Mouse (Mus musculus): Measurements from ENCODE around the gene Cep170b. TPM values are rescaled to one million over a fixed set of nuclear protein-coding genes. Genes with fewer than 3 reads are reported as not detected.

Cep170b gene
- polyA plus RNA-seq, 1 experiment from 2014 or later = 48.8 TPM

DNA sequence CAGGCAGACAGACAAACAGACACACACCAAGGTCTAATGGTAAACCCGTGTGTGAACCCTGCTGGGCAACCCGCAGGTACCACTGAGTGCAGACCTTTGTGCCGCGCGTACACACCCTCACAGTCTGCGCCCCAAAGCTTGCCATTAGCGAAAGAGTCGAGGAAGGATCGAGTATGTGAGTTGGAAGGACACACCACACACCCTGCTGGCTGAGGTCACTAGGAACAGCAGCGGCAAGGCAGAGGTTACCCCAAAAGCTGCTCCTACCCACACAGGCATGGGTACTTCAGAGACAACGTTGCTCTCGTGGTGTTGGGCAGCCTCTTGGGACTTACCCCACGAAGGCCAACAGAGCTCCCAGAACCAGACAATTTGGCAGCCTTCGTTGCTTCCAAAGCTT lies 52.1 kb downstream of the Cep170b start:
- ATAC-seq (ENCODE audit: low FRiP score, low read depth) = no peak

GRCm38 (mm10) chr12:112773366-112773765 lies 53.1 kb downstream of the Cep170b start:
- no peak for ATAC-seq (ENCODE audit: low FRiP score, low read depth)
- Histone ChIP-seq H3K4me3 (no peak overlapping the region), H3K27ac (replicated peaks) (no peak overlapping the region), H3K4me2 (no peak overlapping the region), H3K36me3 (no peaks in the 10 kb centered on the region), H3K27me3 (no peaks in the 10 kb centered on the region), H3K9me3 (no peaks in the 10 kb centered on the region), H3K4me1 (replicated peaks) (no peaks in the 10 kb centered on the region), H3K9ac (no peak overlapping the region)
- 51% methylated on average over 9 of the region's 9 CpGs for WGBS

More for the DNA sequence above, 52.1 kb downstream of the Cep170b start:
- WGBS = 88% methylated on average over 14 of the region's 14 CpGs
- no peaks in the 10 kb centered on the region for H3K27me3 ChIP-seq
- H3K4me2 ChIP-seq = no peak overlapping the region
- no peak overlapping the region for H3K9ac ChIP-seq
- no peaks in the 10 kb centered on the region for H3K36me3 ChIP-seq
- no peaks in the 10 kb centered on the region for H3K9me3 ChIP-seq
- H3K27ac ChIP-seq (replicated peaks) = no peak overlapping the region
- no peak overlapping the region for H3K4me3 ChIP-seq
- no peaks in the 10 kb centered on the region for H3K4me1 ChIP-seq (replicated peaks)

- H3K27me3 ChIP-seq = no peaks in the 10 kb centered on the region
- no peaks in the 10 kb centered on the region for H3K4me1 ChIP-seq (replicated peaks)
- no peak overlapping the region for H3K9ac ChIP-seq
- H3K9me3 ChIP-seq = no peaks in the 10 kb centered on the region
- WGBS = 84% methylated on average over 6 of the region's 6 CpGs
- H3K4me3 ChIP-seq = no peak overlapping the region
- no peak for ATAC-seq (ENCODE audit: low FRiP score, low read depth)
- no peak overlapping the region for H3K27ac ChIP-seq (replicated peaks)
- no peak overlapping the region for H3K4me2 ChIP-seq
- no peaks in the 10 kb centered on the region for H3K36me3 ChIP-seq
Measured at GRCm38 (mm10) chr12:112774026-112774425, 53.8 kb downstream of the Cep170b start.

GRCm38 (mm10) chr12:112774481-112774880 lies 54.2 kb downstream of the Cep170b start:
- WGBS = 96% methylated on average over 10 of the region's 10 CpGs
- no peak overlapping the region for H3K4me2 ChIP-seq
- H3K27ac ChIP-seq (replicated peaks) = no peak overlapping the region
- H3K9ac ChIP-seq = no peak overlapping the region
- ATAC-seq (ENCODE audit: low FRiP score, low read depth) = no peak
- H3K9me3 ChIP-seq = no peaks in the 10 kb centered on the region
- no peaks in the 10 kb centered on the region for H3K36me3 ChIP-seq
- no peaks in the 10 kb centered on the region for H3K27me3 ChIP-seq
- H3K4me1 ChIP-seq (replicated peaks) = no peaks in the 10 kb centered on the region
- no peak overlapping the region for H3K4me3 ChIP-seq

- Histone ChIP-seq H3K9ac (no peak overlapping the region), H3K4me3 (no peak overlapping the region), H3K4me2 (no peak overlapping the region), H3K9me3 (no peaks in the 10 kb centered on the region), H3K27ac (replicated peaks) (no peak overlapping the region), H3K27me3 (no peaks in the 10 kb centered on the region), H3K36me3 (no peaks in the 10 kb centered on the region), H3K4me1 (replicated peaks) (peaks cover 6% of the 10 kb centered on the region; the same call in 1 of the 2 replicates)
- WGBS = 78% methylated on average over 8 of the region's 8 CpGs
- no peak for ATAC-seq (ENCODE audit: low FRiP score, low read depth)
Measured at GRCm38 (mm10) chr12:112791026-112791425, 70.8 kb downstream of the Cep170b start.

DNA sequence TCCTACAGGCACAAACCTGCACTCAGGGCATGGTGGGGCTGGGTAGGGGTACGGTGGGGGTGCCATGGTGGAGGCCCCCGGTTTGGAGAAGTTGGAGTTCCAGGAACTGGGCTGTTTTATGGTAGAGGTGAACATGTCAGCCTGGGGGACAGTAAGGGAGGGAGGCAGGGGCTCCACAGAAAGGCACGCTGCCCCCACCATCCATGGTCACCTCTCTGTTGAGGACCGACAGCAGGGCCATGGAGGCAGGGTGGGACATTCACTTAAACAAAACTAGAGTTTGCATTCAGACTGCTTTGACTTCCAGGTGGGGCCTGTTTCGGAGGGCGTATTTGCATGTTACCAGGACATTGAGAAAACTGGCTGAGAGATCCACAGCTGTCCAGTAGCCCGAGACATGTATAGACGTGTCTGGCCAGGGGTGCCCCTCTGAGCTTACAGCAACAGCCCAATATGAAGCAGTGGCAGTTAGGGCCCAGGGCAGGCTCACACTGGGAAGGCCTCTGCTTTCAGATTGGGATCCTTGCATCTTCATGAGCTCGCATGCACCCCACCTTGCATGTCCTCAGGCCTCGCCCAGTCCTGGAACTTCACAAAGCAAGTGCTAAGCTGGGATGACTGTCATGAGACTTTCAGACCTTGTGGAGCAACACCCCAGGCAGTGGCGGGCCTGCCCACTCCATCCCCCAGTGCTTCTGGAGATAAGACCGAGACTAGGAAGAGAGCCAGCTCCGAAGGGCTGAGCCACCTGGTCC lies 73.5 kb downstream of the Cep170b start:
- WGBS = 77% methylated on average over 13 of the region's 13 CpGs

GRCm38 (mm10) chr12:112794356-112794816 lies 74.1 kb downstream of the Cep170b start:
- no peak overlapping the region for H3K4me3 ChIP-seq
- H3K4me2 ChIP-seq = no peak overlapping the region
- H3K27me3 ChIP-seq = no peaks in the 10 kb centered on the region
- H3K36me3 ChIP-seq = no peaks in the 10 kb centered on the region
- no peak overlapping the region for H3K27ac ChIP-seq (replicated peaks)
- peaks cover 16% of the 10 kb centered on the region for H3K4me1 ChIP-seq (replicated peaks)
- no peaks in the 10 kb centered on the region for H3K9me3 ChIP-seq
- no peak overlapping the region for H3K9ac ChIP-seq
- ATAC-seq (ENCODE audit: low FRiP score, low read depth) = no peak
- WGBS = 32% methylated on average over 7 of the region's 7 CpGs

More for the DNA sequence above, 73.5 kb downstream of the Cep170b start:
- no peak overlapping the region for H3K4me2 ChIP-seq
- H3K36me3 ChIP-seq = no peaks in the 10 kb centered on the region
- H3K27me3 ChIP-seq = no peaks in the 10 kb centered on the region
- no peak overlapping the region for H3K27ac ChIP-seq (replicated peaks)
- peaks cover 16% of the 10 kb centered on the region for H3K4me1 ChIP-seq (replicated peaks)
- no peak for ATAC-seq (ENCODE audit: low FRiP score, low read depth)
- no peaks in the 10 kb centered on the region for H3K9me3 ChIP-seq
- H3K4me3 ChIP-seq = no peak overlapping the region
- no peak overlapping the region for H3K9ac ChIP-seq

- no peak overlapping the region for H3K9ac ChIP-seq
Measured at GRCm38 (mm10) chr12:112794998-112795397, 74.7 kb downstream of the Cep170b start.

GRCm38 (mm10) chr12:112795466-112796104 lies 75.3 kb downstream of the Cep170b start:
- Histone ChIP-seq H3K36me3 (no peaks in the 10 kb centered on the region), H3K9me3 (no peaks in the 10 kb centered on the region), H3K4me1 (replicated peaks) (peaks cover 16% of the 10 kb centered on the region), H3K27me3 (peaks cover 4% of the 10 kb centered on the region; the same call in 1 of the 2 replicates), H3K4me2 (no peak overlapping the region), H3K27ac (replicated peaks) (no peak overlapping the region), H3K4me3 (no peak overlapping the region), H3K9ac (no peak overlapping the region)
- 69% methylated on average over 18 of the region's 18 CpGs for WGBS
- ATAC-seq (ENCODE audit: low FRiP score, low read depth) = no peak

More at GRCm38 (mm10) chr12:112794998-112795397, 74.7 kb downstream of the Cep170b start:
- Histone ChIP-seq H3K4me2 (no peak overlapping the region), H3K4me3 (no peak overlapping the region), H3K4me1 (replicated peaks) (peaks cover 16% of the 10 kb centered on the region), H3K9me3 (no peaks in the 10 kb centered on the region), H3K36me3 (no peaks in the 10 kb centered on the region), H3K27ac (replicated peaks) (no peak overlapping the region), H3K27me3 (no peaks in the 10 kb centered on the region)
- 91% methylated on average over 5 of the region's 5 CpGs for WGBS
- no peak for ATAC-seq (ENCODE audit: low FRiP score, low read depth)

Small RNA genes within 50 kb of the gene (microRNA-seq; reads per million reads assigned to microRNA genes)
- 1.1 reads per million for gene Mir6940

Other genes starting within 250 kb of the Cep170b start
- 0.09 and 0.18 TPM in 2 replicates for gene A530016L24Rik, start 231.0 kb upstream of the Cep170b start, polyA plus RNA-seq (2015; fragmentation: Nextera tagmentation; extraction: Ambion mirVana)
- 78.4 and 84.4 TPM in 2 replicates for gene Tmem179, start 203.7 kb upstream of the Cep170b start, polyA plus RNA-seq (2015; fragmentation: Nextera tagmentation; extraction: Ambion mirVana)
- gene Inf2, start 131.7 kb upstream of the Cep170b start, polyA plus RNA-seq (2015; fragmentation: Nextera tagmentation; extraction: Ambion mirVana) = 0.89 and 1.0 TPM in 2 replicates
- 5.8 and 6.3 TPM in 2 replicates for gene Adssl1, start 100.4 kb upstream of the Cep170b start, polyA plus RNA-seq (2015; fragmentation: Nextera tagmentation; extraction: Ambion mirVana)
- gene Siva1, start 75.8 kb upstream of the Cep170b start, polyA plus RNA-seq (2015; fragmentation: Nextera tagmentation; extraction: Ambion mirVana) = 55.6 and 61.2 TPM in 2 replicates
- 150 and 159 TPM in 2 replicates for gene Akt1, start 45.6 kb upstream of the Cep170b start, polyA plus RNA-seq (2015; fragmentation: Nextera tagmentation; extraction: Ambion mirVana)
- gene Zbtb42, start 41.6 kb upstream of the Cep170b start, polyA plus RNA-seq (2015; fragmentation: Nextera tagmentation; extraction: Ambion mirVana) = 2.3 and 4.2 TPM in 2 replicates
- 6.3 and 9.2 TPM in 2 replicates for gene Pld4, start 40.2 kb downstream of the Cep170b start, polyA plus RNA-seq (2015; fragmentation: Nextera tagmentation; extraction: Ambion mirVana)
- gene Ahnak2, start 82.2 kb downstream of the Cep170b start, polyA plus RNA-seq (2015; fragmentation: Nextera tagmentation; extraction: Ambion mirVana) = 1.8 and 3.3 TPM in 2 replicates
- gene Clba1, start 88.5 kb downstream of the Cep170b start, polyA plus RNA-seq (2015; fragmentation: Nextera tagmentation; extraction: Ambion mirVana) = 21.6 and 22.7 TPM in 2 replicates
- 37.3 and 44.6 TPM in 2 replicates for gene Cdca4, start 109.0 kb downstream of the Cep170b start, polyA plus RNA-seq (2015; fragmentation: Nextera tagmentation; extraction: Ambion mirVana)
- not detected in 2 replicates for gene Gpr132, start 147.8 kb downstream of the Cep170b start, polyA plus RNA-seq (2015; fragmentation: Nextera tagmentation; extraction: Ambion mirVana)
- gene Jag2, start 209.3 kb downstream of the Cep170b start, polyA plus RNA-seq (2015; fragmentation: Nextera tagmentation; extraction: Ambion mirVana) = 13.7 and 14.4 TPM in 2 replicates
- 52.3 and 60.9 TPM in 2 replicates for gene Nudt14, start 221.7 kb downstream of the Cep170b start, polyA plus RNA-seq (2015; fragmentation: Nextera tagmentation; extraction: Ambion mirVana)